Mouse (Mus musculus): ENCODE measurements around the gene Mpv17. TPM values are rescaled to one million over a fixed set of nuclear protein-coding genes. Genes with fewer than 3 reads are reported as not detected.

The Mpv17 gene
- 103 and 145 TPM in 2 replicates for polyA plus RNA-seq (2012; rRNA removed)

GRCm38 (mm10) chr5:31154152-31154553, at the start of gene Mpv17:
TSS of gene Mpv17 (minus strand) at chr5:31154251.

GRCm38 (mm10) chr5:31201742-31202590, 47.9 kb upstream of the Mpv17 start, which contains the start of gene Zfp513:
TSS of gene Zfp513 (minus strand) at chr5:31202303.

GRCm38 (mm10) chr5:31192939-31193630, 39.0 kb upstream of the Mpv17 start, which contains the start of the genes Snx17 and Eif2b4:
TSS of gene Snx17 (plus strand) at chr5:31193227.
TSS of gene Eif2b4 (minus strand) at chr5:31193430.

DNA sequence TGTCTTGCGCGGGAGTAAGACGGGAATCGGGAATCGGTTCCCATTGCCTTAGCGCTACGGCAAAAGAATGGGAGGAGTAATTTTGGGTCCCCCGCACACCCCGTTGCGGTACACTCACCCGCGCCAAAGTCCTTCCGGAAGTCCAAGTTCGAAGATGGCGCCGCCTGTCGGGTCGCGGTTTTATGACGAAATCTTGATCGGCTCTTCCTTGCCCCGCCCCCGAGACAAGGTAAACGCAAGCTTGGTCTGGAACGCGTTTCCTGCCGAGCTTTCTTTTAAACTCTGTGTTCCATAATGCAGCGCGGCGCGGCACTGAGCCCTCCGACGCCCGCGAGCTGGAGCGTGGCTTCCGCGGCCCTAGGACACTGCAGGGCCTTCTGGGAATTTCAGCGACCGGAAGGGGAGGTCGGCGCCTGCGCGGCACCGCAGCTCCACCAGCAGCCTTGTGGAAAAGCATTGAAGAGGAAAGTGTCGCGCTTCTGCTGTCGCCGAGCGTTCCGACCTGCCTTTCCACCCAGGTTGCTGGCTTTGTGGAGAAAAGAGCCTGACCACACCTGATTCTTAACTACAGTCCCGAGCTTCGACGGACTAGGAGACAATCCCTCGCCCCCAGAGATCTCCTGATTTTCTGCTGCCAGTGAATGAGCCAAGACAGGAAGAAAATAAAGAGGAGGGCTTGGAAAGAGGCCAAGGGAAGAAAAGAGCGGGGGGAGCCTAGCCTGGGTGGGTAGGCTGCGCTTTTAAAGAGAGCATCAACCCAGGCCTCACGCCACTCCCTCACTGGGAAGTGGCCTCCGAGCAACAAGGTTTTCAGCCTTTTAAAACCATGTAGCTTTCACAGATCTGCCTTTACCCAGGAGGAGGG, 25.9 kb upstream of the Mpv17 start, which contains the start of the genes Gm29609 and Gtf3c2:
TSS of gene Gm29609 (minus strand) at position 146 of the 865 bp plus-strand sequence.
TSS of gene Gtf3c2 (minus strand) at position 379 of the 865 bp plus-strand sequence.

DNA sequence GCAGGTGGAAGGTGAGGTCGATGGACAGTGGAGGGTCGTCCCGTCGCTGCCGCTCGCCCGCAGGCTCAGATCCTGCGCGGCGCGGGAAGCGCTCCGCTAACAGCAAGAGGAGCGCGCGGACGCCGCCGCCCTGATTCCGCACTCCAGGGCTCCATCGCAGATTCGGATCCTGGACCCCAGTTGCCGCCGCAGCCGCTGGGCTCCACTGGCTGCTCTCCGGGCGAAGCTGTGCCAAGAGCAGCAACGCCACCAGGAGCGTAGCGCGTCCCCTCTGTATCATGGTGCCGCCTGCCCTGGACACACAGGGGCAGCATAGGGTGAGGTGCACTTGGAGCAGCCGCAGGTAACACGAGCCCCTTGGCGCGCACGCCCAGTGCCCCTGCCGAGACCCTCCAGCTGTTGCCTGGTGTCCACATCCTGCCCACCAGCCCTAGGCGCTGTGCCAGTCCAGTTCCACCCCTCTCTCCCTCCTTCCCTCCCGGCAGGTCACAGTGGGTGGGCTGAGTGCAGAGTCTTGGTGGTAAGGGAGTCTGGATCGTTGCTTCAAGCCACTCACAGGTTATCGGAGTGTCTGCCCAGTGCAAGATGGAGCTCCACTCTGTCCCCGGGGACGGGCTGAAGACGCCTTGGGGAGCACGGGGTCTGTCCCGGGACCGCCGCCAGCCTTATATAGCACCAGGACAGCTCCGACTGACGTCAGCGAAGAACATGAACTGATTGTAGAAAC, 15.6 kb downstream of the Mpv17 start, which contains the start of gene Ucn:
TSS of gene Ucn (minus strand) at position 589 of the 727 bp plus-strand sequence.

DNA sequence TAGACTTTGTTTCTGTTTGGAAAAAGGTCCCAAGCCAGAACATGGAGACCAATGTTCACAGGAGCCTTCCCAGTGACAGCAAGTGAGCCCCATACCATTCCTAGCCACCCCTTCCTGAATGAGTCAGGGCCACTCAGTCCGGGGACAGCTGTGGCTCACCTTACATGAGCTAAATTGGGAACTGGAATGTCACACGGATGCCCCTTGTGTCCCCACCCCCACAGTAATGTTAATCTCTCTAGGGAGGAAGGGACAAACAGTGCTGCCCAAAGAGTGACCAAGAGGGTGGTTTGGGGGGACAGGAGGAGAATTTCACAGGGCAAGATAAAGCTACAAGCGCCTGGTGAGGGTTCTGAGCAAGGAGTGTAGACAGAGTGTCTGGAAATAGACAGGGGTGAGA, 37.7 kb downstream of the Mpv17 start, which contains the start of gene Trim54:
TSS of gene Trim54 (plus strand) at position 359 of the 400 bp plus-strand sequence.

DNA sequence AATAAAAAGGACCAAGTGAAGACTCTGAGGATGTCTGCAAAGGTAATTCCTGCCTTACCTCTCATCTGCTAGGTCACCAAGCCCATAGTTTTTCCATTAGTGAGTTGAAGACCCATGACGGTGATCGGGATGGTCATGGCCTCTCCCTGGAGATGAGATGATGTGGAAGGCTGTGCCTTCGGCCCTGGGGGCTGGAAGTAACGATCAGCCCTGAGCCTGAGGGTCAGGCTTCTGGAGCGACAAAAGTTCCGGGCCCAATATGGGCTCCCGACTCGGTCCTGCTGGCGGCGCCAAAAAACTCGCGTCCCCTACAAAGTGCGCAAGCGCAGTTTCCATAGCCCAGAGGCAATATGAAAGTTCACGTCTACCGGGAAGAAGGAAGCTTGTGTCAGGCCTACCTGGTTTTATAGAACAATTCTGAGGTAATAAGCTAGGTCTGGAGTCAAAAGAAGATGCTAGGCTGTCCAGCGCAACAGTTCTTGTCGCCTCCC, 46.0 kb downstream of the Mpv17 start, which contains the start of gene Slc30a3:
TSS of gene Slc30a3 (minus strand) at position 238 of the 491 bp plus-strand sequence.

DNA sequence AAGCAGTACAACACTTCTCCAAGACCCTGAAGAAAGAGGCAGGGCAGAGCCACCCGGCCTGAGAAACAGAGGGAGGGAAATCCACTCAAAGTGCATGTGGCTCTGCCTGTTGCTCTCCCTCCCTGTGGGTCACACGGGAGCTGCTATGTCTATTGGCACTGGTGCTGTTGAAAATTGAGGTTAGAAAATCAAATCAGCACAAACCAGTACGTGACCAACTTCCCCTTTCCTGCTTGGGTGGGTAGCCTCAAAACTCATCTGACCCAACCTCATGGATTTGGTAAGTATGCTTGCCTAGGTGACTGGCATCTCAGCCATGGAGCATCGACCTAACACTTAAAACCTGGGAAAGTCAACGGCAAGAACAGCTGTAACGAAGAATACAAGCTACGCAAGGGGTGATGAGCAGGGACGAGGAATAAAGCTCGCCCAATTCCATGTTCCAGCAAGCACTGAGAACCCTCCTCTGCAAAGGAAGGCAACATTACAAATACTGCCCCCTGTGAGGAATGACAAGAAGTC, 48.2 kb downstream of the Mpv17 start, which contains the start of gene Dnajc5g:
TSS of gene Dnajc5g (plus strand) at position 472 of the 522 bp plus-strand sequence.

Other genes with a start within 250 kb of the Mpv17 start
- gene Ost4, start 246.5 kb downstream of the Mpv17 start, polyA plus RNA-seq (2012; rRNA removed): 183 and 253 TPM in 2 replicates
- gene Emilin1, start 240.8 kb downstream of the Mpv17 start, polyA plus RNA-seq (2012; rRNA removed): 224 and 300 TPM in 2 replicates
- gene Khk, start 232.8 kb downstream of the Mpv17 start, polyA plus RNA-seq (2012; rRNA removed): 67.5 and 91.3 TPM in 2 replicates
- 10.4 and 10.6 TPM in 2 replicates for gene Cgref1, start 208.7 kb downstream of the Mpv17 start, polyA plus RNA-seq (2012; rRNA removed)
- gene Preb, start 193.9 kb downstream of the Mpv17 start, polyA plus RNA-seq (2012; rRNA removed): 339 and 366 TPM in 2 replicates
- 14.7 and 15.3 TPM in 2 replicates for gene Tcf23, start 185.6 kb downstream of the Mpv17 start, polyA plus RNA-seq (2012; rRNA removed)
- gene Atraid, start 105.9 kb downstream of the Mpv17 start, polyA plus RNA-seq (2012; rRNA removed): 117 and 121 TPM in 2 replicates
- gene Slc5a6, start 105.3 kb downstream of the Mpv17 start, polyA plus RNA-seq (2012; rRNA removed): 31.7 and 33.3 TPM in 2 replicates
- 76.0 and 78.1 TPM in 2 replicates for gene Cad, start 99.5 kb downstream of the Mpv17 start, polyA plus RNA-seq (2012; rRNA removed)
- 0.10 TPM in 1 of 2 replicates, not detected in the other for gene Dnajc5g, start 48.0 kb downstream of the Mpv17 start, polyA plus RNA-seq (2012; rRNA removed)
- 18.2 and 19.2 TPM in 2 replicates for gene Slc30a3, start 46.0 kb downstream of the Mpv17 start, polyA plus RNA-seq (2012; rRNA removed)
- not detected in 2 replicates for gene Trim54, start 37.5 kb downstream of the Mpv17 start, polyA plus RNA-seq (2012; rRNA removed)
- not detected in 2 replicates for gene Ucn, start 15.4 kb downstream of the Mpv17 start, polyA plus RNA-seq (2012; rRNA removed)
- gene Gm29609, start 25.7 kb upstream of the Mpv17 start, polyA plus RNA-seq (2012; rRNA removed): 3.5 and 6.0 TPM in 2 replicates
- gene Gtf3c2, start 25.9 kb upstream of the Mpv17 start, polyA plus RNA-seq (2012; rRNA removed): 43.0 and 59.5 TPM in 2 replicates
- 110 and 123 TPM in 2 replicates for gene Snx17, start 39.0 kb upstream of the Mpv17 start, polyA plus RNA-seq (2012; rRNA removed)
- 58.4 and 95.8 TPM in 2 replicates for gene Eif2b4, start 39.2 kb upstream of the Mpv17 start, polyA plus RNA-seq (2012; rRNA removed)
- 86.1 and 89.2 TPM in 2 replicates for gene Zfp513, start 48.1 kb upstream of the Mpv17 start, polyA plus RNA-seq (2012; rRNA removed)
- gene Ppm1g, start 66.4 kb upstream of the Mpv17 start, polyA plus RNA-seq (2012; rRNA removed): 107 and 169 TPM in 2 replicates
- 256 and 269 TPM in 2 replicates for gene Nrbp1, start 86.6 kb upstream of the Mpv17 start, polyA plus RNA-seq (2012; rRNA removed)
- 1.1 and 2.3 TPM in 2 replicates for gene Gm9970, start 87.0 kb upstream of the Mpv17 start, polyA plus RNA-seq (2012; rRNA removed)
- 75.9 and 76.0 TPM in 2 replicates for gene Krtcap3, start 97.4 kb upstream of the Mpv17 start, polyA plus RNA-seq (2012; rRNA removed)
- gene Ift172, start 136.9 kb upstream of the Mpv17 start, polyA plus RNA-seq (2012; rRNA removed): 60.1 and 67.6 TPM in 2 replicates
- gene Fndc4, start 141.8 kb upstream of the Mpv17 start, polyA plus RNA-seq (2012; rRNA removed): 71.9 and 95.0 TPM in 2 replicates
- 2.5 and 4.1 TPM in 2 replicates for gene Gckr, start 143.2 kb upstream of the Mpv17 start, polyA plus RNA-seq (2012; rRNA removed)